Mouse (Mus musculus): ENCODE results near the gene Pard3b. TPM values are rescaled to one million over a fixed set of nuclear protein-coding genes. Genes with fewer than 3 reads are reported as not detected.

Pard3b gene
- polyA plus RNA-seq, 1 experiment from 2014 or later: 19.6 TPM

GRCm38 (mm10) chr1:62422896-62423650 is 784.4 kb downstream of the Pard3b start:
- no peak overlapping the region for H3K4me3 ChIP-seq (ENCODE audit: low read depth, low read length)

DNA sequence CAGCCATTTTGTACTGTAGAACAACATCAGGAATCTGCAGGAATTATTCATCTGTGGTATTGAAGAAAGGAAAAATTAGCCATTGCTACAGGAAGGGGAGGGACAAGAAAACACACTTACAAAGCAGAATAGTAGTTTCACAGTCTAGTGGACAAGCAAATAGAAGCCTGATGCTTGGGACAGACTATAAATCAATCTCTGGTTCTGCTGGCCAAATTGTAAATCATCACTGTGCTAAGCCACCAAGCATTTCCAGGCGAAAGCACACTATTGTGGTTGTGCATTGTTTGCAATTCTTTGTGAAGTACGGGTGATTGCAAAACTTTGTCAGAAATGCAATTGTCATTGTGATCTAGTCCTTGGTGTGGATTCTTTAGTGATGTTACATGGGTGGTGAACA is 786.7 kb downstream of the Pard3b start:
- WGBS: 92% methylated on average over 2 of the region's 2 CpGs
- Histone ChIP-seq H3K9ac (no peak overlapping the region), H3K9me3 (ENCODE audit: low read depth, low read length) (no peaks in the 10 kb centered on the region), H3K27me3 (ENCODE audit: insufficient read depth, low read length) (no peaks in the 10 kb centered on the region), H3K36me3 (ENCODE audit: insufficient read depth) (no peaks in the 10 kb centered on the region), H3K4me1 (ENCODE audit: insufficient read depth) (no peaks in the 10 kb centered on the region), H3K4me3 (ENCODE audit: low read depth, low read length) (no peak overlapping the region), H3K4me2 (no peak overlapping the region), H3K27ac (ENCODE audit: low read depth) (no peak overlapping the region)
- TF ChIP-seq CTCF (IDR thresholded peaks at IDR 0.05; ENCODE audit: low read depth): no peak
- no peak for DNase-seq
- ATAC-seq (ENCODE audit: insufficient read depth): no peak

More at GRCm38 (mm10) chr1:62422896-62423650, 784.4 kb downstream of the Pard3b start:
- no peaks in the 10 kb centered on the region for H3K4me1 ChIP-seq (ENCODE audit: insufficient read depth)
- H3K27me3 ChIP-seq (ENCODE audit: insufficient read depth, low read length): no peaks in the 10 kb centered on the region
- ATAC-seq (ENCODE audit: insufficient read depth) (no peak), DNase-seq (no peak)
- H3K9ac ChIP-seq: no peak overlapping the region
- 83% methylated on average over 10 of the region's 10 CpGs for WGBS
- H3K36me3 ChIP-seq (ENCODE audit: insufficient read depth): no peaks in the 10 kb centered on the region
- no peak overlapping the region for H3K4me2 ChIP-seq
- H3K9me3 ChIP-seq (ENCODE audit: low read depth, low read length): no peaks in the 10 kb centered on the region
- no peak for TF ChIP-seq CTCF (IDR thresholded peaks at IDR 0.05; ENCODE audit: low read depth)
- H3K27ac ChIP-seq (ENCODE audit: low read depth): no peak overlapping the region

DNA sequence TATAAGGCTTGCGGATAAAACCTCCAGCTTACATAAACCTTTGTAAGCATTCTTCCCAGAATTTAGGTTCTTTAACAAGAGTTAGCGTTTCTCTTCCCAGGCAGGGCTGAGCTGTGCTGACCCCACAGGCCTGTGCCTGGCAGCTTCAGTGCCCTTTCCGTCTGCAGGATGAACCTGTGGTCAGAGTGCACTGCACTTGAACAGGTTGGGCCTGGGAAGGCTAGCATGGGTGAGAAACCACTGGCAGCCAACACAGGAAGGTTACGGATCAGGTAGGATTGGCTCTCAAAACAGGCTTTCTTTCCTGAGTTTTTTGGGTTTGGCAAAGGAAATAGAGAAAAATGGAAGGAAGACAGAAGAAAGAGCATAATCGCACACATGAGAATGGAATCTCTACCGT is 790.1 kb downstream of the Pard3b start:
- Histone ChIP-seq H3K36me3 (ENCODE audit: insufficient read depth) (no peaks in the 10 kb centered on the region), H3K9me3 (ENCODE audit: low read depth, low read length) (no peaks in the 10 kb centered on the region), H3K4me2 (no peak overlapping the region), H3K4me1 (ENCODE audit: insufficient read depth) (no peaks in the 10 kb centered on the region), H3K27me3 (ENCODE audit: insufficient read depth, low read length) (no peaks in the 10 kb centered on the region), H3K27ac (ENCODE audit: low read depth) (no peak overlapping the region), H3K9ac (no peak overlapping the region), H3K4me3 (ENCODE audit: low read depth, low read length) (no peak overlapping the region)
- 69% methylated on average over 6 of the region's 6 CpGs for WGBS
- DNase-seq (no peak), ATAC-seq (ENCODE audit: insufficient read depth) (no peak)
- no peak for TF ChIP-seq CTCF (IDR thresholded peaks at IDR 0.05; ENCODE audit: low read depth)

GRCm38 (mm10) chr1:62429333-62430182 is 790.9 kb downstream of the Pard3b start:
- H3K4me3 ChIP-seq (ENCODE audit: low read depth, low read length): no peak overlapping the region
- 61% methylated on average over 17 of the region's 17 CpGs for WGBS
- H3K9ac ChIP-seq: no peak overlapping the region
- no peaks in the 10 kb centered on the region for H3K36me3 ChIP-seq (ENCODE audit: insufficient read depth)
- DNase-seq: no peak
- no peaks in the 10 kb centered on the region for H3K9me3 ChIP-seq (ENCODE audit: low read depth, low read length)
- H3K4me2 ChIP-seq: no peak overlapping the region
- H3K27ac ChIP-seq (ENCODE audit: low read depth): no peak overlapping the region
- H3K27me3 ChIP-seq (ENCODE audit: insufficient read depth, low read length): no peaks in the 10 kb centered on the region
- ATAC-seq (ENCODE audit: insufficient read depth): no peak
- H3K4me1 ChIP-seq (ENCODE audit: insufficient read depth): no peaks in the 10 kb centered on the region
- TF ChIP-seq CTCF (IDR thresholded peaks at IDR 0.05; ENCODE audit: low read depth): no peak

- ATAC-seq (ENCODE audit: insufficient read depth) (no peak), DNase-seq (no peak)
- Histone ChIP-seq H3K4me2 (no peak overlapping the region), H3K4me3 (ENCODE audit: low read depth, low read length) (no peak overlapping the region), H3K27me3 (ENCODE audit: insufficient read depth, low read length) (no peaks in the 10 kb centered on the region), H3K9me3 (ENCODE audit: low read depth, low read length) (no peaks in the 10 kb centered on the region), H3K27ac (ENCODE audit: low read depth) (no peak overlapping the region), H3K4me1 (ENCODE audit: insufficient read depth) (no peaks in the 10 kb centered on the region), H3K9ac (no peak overlapping the region), H3K36me3 (ENCODE audit: insufficient read depth) (no peaks in the 10 kb centered on the region)
- no peak for TF ChIP-seq CTCF (IDR thresholded peaks at IDR 0.05; ENCODE audit: low read depth)
- WGBS: 70% methylated on average over 6 of the region's 6 CpGs
Measured at GRCm38 (mm10) chr1:62431054-62431453, 792.4 kb downstream of the Pard3b start.

DNA sequence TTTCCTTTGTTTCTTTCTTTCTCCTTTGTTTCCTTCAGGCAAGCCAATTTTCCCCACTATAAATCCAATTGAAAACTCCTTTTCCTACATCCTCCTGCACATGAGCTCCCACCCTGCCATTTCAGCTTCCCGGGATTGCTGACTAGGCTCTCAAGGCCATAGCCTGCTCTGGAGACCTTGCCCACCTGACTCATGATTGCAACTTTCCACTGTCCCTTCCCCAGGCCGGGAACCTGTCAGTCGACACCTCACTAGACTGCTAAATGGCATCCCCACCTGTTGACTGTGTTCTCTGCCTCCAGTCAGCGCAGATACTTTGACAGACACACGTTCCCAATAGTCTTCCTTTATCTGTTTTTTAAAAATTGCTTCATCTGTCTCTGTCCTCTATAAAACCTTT is 795.3 kb downstream of the Pard3b start:
- DNase-seq (no peak), ATAC-seq (ENCODE audit: insufficient read depth) (no peak)
- H3K4me1 ChIP-seq (ENCODE audit: insufficient read depth): no peaks in the 10 kb centered on the region
- no peaks in the 10 kb centered on the region for H3K9me3 ChIP-seq (ENCODE audit: low read depth, low read length)
- no peak overlapping the region for H3K9ac ChIP-seq
- no peaks in the 10 kb centered on the region for H3K36me3 ChIP-seq (ENCODE audit: insufficient read depth)
- 57% methylated on average over 5 of the region's 5 CpGs for WGBS
- H3K4me2 ChIP-seq: no peak overlapping the region
- H3K27me3 ChIP-seq (ENCODE audit: insufficient read depth, low read length): no peaks in the 10 kb centered on the region
- TF ChIP-seq CTCF (IDR thresholded peaks at IDR 0.05; ENCODE audit: low read depth): no peak
- no peak overlapping the region for H3K27ac ChIP-seq (ENCODE audit: low read depth)
- H3K4me3 ChIP-seq (ENCODE audit: low read depth, low read length): no peak overlapping the region

- H3K9me3 ChIP-seq (ENCODE audit: low read depth, low read length): no peaks in the 10 kb centered on the region
- no peaks in the 10 kb centered on the region for H3K27me3 ChIP-seq (ENCODE audit: insufficient read depth, low read length)
- H3K4me2 ChIP-seq: no peak overlapping the region
- no peak overlapping the region for H3K9ac ChIP-seq
- no peaks in the 10 kb centered on the region for H3K4me1 ChIP-seq (ENCODE audit: insufficient read depth)
- ATAC-seq (ENCODE audit: insufficient read depth) (no peak), DNase-seq (peak; percentile 7)
- TF ChIP-seq CTCF (IDR thresholded peaks at IDR 0.05; ENCODE audit: low read depth): no peak
- H3K27ac ChIP-seq (ENCODE audit: low read depth): no peak overlapping the region
- H3K4me3 ChIP-seq (ENCODE audit: low read depth, low read length): no peak overlapping the region
- WGBS: 62% methylated on average over 9 of the region's 9 CpGs
- no peaks in the 10 kb centered on the region for H3K36me3 ChIP-seq (ENCODE audit: insufficient read depth)
Measured at GRCm38 (mm10) chr1:62435844-62436243, 797.2 kb downstream of the Pard3b start.

All from lung, embryonic 14.5 days (tissue).